Mouse (Mus musculus) cerebral cortex, adult 2 months (tissue): ENCODE results near the gene Adarb2.

Experiments
- WGBS: fragments of 180-500 bp; shearing (Covaris S2); methylation state at CpG from one replicate; pipeline ENCODE4 v1.1.7; 2018; 5-methylcytosine and 5-hydroxymethylcytosine counted together

Gene Adarb2

DNA sequence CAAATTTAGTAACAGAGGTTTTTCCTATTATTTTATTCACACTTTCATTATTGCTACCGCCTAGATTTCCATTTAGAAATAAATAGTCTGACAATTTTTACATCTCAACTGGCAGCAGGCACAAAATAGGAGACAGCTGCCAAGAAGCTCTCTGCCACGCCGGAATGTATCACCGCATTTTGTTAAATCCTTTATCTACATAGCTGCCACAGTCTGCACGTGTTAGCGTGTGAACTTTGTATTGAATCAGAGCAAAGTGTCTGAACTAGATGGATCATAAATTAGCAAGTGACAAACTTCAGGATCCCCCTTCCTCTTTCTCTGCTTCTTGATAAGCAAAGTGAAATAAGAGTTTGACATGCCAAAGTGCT, 395.0 kb downstream of the Adarb2 start:
- WGBS: 32% methylated on average over 6 of the region's 6 CpGs

DNA sequence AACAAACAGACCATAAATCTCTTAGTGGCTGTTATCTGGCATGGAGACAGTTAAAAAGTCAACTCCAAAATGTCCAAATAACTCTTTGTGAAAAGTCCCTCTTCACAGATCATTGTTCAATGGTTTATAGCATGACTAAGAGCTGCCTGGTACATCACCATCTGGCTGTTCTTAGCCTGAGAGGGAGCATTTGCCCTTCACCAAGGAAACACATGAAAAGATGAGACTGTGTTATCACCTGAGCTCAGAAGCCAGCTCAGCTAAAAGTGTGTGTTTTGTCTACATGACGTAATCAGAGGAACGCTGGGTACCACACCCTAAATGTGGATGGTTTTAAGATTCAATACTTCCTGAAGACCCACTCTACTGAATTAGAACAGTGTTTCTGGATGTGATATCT, 403.0 kb downstream of the Adarb2 start:
- 81% methylated on average over 2 of the region's 2 CpGs for WGBS

DNA sequence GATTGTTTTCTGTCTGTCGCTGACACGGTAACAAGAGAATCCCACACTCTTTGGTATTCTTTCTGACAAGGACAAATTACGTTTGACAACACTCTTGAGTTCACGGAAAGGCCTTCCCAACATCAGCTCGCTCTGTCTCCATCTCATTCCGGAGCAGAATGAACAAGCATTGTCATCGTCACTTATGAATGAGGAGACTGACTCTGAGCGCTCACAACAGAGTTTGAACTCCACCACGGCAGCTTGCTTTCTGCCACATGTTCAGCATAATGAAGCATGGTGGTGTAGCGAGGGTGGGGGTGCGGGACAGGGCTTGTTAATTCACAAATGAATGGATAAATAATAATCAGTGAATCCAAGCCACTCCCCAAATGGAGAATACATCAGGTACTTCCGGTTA, 405.4 kb downstream of the Adarb2 start:
- WGBS: 74% methylated on average over 12 of the region's 12 CpGs

DNA sequence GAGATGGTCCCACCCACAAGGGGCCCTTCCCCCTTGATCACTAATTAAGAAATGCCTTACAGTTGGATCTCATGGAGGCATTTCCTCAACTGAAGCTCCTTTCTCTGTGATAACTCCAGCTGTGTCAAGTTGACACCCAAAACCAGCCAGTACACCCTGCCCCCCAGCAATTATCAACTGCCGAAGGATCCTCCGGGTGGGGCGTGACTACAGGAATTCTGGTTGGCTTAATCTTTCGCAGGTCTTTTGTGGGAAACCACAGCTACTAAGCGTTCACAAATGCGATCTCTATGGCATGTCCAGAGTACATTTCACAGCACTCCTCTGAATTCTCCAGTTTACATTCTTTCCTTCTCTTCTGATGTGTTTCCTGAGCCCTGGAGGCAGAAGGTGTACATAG, 406.3 kb downstream of the Adarb2 start:
- WGBS: 89% methylated on average over 6 of the region's 6 CpGs

DNA sequence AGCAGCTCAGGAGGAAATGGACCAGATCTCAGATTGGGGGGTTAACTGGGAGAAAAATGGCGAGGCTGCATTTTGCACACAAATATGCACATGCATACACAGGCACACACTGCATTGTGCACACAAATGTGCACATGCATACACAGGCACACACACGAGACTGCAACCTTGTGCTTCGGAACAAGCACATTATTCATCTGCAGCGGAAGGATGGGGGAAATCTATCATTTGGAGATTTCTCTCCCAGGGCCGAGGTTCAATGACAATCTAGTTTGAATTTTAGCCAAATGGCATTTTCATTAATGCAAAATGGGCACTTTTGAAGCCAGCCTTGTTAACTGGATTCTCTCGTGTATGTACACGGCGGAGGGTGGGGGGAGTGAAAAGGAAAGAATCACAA, 408.3 kb downstream of the Adarb2 start:
- 68% methylated on average over 8 of the region's 8 CpGs for WGBS

DNA sequence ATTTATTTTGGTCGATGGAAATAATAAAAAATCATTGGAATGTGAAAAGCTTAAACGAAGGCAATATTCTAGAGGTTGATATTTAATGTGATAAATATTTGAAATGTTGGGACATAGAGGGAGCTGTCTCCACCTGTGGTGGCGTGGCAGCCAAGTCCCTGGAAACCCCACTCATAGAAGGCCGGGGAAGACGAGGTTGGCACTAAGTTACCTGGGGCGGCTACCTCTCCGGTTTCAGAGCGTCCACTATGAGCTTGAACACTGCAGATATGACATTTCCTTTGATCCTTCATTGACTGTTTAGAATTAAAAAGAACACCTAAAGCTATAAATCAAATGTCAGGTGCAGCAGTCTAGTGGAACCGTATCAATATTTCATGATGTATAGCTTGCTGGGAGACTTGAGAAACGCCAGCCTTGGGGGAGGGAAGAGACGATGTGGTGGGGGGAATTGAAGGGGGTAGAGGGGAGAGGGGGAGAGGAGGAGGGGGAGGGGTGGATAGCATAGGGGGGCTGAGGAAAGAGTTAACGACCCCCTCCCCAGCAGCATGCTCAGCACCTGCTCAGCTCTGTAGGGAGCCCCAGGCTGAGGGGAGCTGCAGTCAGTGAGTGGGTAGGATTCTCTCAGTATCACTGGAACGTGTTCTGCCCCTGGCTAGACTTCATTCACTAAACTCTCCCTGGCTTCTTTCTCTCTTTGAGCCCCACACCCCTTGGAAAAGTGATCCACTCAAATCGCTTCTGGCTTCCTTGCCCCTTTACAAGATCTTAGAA, 410.1 kb downstream of the Adarb2 start:
- WGBS: 70% methylated on average over 14 of the region's 14 CpGs

DNA sequence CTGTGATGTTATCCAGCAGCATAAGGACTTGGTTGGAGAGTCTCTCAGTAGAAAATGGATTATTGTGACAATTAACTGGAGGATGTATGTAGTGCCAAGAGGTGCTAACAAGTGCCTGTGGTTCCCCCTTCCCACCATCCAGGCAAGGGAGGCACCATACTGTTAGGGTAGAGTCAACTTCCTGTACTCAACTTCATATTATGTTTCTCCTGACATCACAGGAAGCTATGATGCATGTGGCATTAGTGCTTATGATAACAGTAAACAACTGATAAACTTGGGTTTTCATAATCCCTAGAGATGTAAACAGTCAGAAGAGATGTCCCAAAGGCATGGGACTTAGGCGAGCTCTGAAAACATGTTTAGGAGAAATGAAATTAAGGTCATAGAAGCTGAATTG, 414.0 kb downstream of the Adarb2 start:
- WGBS: 96% methylated on average over 1 of the region's 1 CpGs

DNA sequence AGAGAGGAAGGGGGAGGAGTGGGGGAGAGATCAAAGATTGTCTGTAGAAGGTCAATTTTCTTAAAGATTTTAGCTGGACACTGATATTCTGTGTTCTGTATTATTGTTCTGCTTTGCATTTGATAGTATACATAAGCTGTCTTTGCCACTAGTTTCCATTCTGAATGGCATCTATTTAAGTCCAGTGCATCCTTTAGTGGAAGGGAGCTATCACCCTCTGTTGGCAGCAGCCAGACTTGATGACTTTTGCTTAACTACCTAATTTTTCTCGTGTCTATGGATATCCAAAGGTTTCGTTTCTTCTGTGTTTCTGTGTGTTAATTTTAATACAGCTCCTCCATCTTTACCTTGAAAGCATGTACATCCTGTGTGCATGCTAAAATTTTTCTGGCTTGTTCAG, 419.6 kb downstream of the Adarb2 start:
- 75% methylated on average over 2 of the region's 2 CpGs for WGBS

DNA sequence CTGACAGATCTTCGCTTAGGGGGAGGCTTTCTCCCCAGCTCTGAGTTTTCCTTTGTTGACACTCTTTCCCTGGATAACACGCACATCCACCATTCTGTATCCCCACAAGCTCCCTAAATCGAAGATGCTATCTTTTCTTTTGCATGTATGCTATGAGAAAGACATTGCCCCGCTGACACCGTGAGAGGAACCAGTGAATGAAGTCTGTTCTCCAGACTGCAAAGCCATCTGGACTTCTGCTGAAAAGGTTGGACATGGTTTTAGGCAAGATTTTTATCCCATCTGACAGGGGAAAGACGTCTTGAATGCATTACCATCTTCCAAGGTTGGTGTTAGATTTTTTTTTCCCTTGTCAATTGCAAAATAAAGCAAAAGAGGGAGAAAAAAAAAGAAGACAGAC, 426.9 kb downstream of the Adarb2 start:
- 78% methylated on average over 6 of the region's 6 CpGs for WGBS

DNA sequence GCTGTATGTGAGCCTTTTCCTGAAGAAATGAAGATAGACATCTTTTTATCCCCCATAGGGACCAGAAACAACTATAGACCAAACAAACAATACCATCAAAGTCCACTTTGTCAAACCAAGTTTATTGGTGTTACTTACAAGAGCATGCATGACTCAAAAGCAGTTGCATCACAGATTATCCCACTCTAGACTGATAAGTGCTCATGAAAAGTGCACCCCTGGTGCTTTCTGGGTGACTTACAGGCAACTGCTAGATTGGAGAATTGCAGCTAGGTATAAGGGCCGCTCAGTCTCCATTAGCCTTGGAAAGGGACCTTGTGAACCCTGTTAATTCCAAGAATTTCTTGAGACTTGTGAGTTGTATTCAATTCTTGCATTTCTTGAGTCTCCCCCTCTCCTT, 429.0 kb downstream of the Adarb2 start:
- 93% methylated on average over 1 of the region's 1 CpGs for WGBS

DNA sequence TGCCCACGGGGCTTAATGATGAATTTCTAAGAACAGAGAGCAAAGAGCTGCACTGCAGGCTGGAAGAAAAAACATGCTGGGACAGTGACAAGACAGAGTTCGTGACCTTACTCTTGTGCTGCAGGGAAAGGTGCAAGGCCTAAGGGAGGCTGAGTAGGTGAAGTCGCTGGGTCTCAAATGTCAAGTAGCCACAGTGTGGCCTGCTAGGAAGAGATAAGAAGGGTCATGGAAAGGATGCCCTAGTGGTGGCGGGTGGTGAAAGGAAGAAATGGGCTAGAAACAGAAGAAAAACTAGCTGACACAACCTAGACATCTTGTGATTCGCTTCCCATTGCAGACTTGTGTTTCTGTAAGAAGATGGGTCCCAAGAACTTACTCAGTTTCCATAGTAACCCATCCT, 429.4 kb downstream of the Adarb2 start:
- 88% methylated on average over 5 of the region's 5 CpGs for WGBS

DNA sequence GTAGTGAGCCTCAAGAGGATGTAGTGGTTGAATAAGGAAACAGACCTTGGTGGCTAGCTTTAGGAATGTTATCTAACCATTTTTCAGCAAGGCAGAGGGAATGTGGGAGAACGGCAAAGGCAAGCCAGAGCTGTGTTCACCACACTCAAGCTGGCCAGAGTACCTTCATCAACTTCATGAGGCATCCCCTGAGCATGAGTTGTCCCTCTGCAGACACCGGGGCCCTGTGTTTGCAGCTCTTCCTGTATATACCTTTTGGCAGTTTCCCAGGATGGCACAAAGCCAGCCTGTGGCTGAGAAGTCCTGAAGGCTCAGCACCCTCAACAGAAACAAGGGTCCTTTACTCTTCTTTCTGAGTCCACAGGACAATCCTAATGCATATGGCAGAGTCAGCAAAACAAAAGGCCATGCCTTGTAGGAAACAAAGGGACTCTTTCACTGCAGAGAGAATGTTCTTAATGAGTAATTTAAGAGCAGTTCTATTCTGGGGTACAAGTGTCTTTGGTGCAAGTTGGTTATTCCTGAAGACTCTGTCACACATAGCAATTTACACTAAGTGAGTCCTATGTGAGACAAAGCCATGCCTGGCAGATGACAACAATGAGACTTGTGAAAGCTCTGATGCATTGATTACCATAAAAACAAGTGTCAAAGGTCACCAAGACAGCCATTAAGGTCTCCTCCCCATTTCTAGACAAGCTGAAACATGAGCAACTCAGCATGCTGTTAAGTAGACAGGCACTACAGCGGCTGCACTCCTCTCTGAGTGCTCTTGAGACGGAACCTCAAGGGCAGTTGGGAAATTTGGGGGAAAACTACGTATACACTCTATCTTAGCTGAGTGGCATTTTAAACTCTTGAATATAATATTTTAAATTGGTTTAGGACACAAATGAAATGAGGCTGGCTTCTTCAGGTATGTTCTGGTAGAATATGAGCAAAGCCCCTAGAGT, 431.0 kb downstream of the Adarb2 start:
- WGBS: 72% methylated on average over 5 of the region's 5 CpGs

DNA sequence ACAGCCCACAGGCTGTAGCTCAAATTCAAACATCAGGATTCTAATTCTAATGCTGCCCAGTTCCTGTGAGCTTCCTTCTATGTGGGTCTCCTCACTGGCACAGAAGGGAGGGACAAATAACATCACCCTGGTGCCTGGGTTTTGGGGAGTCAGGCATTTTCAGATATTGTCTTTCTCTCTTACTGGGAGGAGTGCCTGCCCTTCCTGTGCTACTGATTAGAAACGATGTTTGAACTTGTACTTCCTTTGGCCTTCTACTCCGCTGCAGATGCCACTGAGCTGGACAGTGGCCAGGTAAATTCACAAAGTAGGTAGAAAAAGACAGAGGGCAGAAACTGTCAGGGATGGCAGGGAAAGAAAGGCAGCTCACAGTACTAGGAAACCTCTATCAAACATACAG, 439.4 kb downstream of the Adarb2 start:
- WGBS: 61% methylated on average over 2 of the region's 2 CpGs

DNA sequence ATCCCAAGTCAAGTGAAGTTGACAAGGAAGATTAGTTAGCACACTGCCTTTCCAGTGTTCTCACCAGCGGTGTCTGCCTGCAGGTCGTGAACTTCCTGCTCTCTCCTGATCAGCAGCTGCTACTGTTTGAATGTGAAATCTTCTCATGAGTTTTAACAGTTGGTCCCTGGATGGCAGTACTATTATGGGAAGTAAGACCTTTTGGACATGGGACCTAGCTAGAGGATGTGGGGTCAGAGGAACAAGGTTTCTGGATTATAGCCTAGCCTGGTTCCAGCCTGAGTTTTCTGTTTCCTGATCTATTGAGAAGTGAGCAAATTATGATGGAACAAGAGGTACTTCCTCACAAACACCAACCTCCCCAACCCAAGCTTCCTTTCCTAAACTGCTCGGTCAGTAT, 441.3 kb downstream of the Adarb2 start:
- 86% methylated on average over 3 of the region's 3 CpGs for WGBS

DNA sequence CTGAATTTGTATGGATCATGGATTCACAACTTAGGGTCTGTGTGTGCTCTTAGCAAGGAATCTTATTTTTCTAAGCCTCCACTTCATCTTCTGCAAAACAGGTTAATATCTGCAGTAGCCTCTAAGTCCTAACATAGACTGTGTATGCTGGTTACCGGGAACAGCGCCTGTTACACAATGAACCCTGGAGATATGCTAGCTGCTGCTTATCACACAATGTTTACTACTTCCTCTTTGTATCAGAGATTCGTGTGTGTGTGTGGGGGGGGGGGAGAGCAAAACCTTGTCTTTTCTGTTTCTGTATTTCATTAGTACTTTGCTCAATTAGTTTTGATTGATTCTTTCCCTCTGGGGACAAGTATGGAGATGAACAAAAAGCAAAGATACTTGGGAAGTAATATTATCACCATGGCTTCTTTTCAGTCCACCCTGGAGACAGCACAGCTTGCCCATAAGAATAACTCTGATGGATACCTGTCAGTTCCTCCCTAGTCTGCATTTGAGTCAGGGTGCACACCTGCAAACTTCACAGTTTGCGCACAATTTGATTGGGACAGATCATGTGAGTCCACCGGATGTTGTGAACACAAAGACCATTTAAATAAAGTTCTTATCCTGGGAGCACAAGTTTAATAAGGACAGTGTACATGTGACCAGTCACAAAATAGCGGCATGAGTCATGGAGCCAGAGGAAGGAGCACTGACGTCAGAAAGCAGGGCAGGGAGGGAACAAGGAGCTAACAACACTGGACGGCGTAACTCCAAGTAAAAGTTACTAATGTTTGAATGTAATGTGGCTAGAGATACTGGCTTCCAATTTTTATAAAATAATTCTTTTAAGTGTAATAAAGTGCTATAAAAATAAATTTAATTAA, 442.4 kb downstream of the Adarb2 start:
- WGBS: 72% methylated on average over 9 of the region's 9 CpGs

DNA sequence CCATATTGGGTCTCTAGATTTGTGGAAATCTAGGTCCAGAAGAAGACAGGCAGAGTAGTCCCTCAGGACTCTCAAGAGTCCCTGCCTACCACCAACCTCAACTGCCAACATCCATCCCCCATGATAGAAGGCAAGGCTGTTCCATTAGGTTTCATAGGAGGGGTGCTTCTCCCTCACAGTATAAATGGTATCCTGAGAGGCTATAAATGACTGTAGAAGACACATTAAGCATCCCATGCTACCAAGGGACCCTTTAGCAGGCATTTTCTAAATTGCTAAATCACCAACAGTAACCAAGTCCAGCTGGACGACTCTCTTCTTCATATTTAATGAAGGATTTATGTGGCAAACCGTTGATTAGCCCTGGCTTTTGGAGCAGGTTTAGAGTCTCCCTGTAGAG, 446.6 kb downstream of the Adarb2 start:
- WGBS: 72% methylated on average over 2 of the region's 2 CpGs

DNA sequence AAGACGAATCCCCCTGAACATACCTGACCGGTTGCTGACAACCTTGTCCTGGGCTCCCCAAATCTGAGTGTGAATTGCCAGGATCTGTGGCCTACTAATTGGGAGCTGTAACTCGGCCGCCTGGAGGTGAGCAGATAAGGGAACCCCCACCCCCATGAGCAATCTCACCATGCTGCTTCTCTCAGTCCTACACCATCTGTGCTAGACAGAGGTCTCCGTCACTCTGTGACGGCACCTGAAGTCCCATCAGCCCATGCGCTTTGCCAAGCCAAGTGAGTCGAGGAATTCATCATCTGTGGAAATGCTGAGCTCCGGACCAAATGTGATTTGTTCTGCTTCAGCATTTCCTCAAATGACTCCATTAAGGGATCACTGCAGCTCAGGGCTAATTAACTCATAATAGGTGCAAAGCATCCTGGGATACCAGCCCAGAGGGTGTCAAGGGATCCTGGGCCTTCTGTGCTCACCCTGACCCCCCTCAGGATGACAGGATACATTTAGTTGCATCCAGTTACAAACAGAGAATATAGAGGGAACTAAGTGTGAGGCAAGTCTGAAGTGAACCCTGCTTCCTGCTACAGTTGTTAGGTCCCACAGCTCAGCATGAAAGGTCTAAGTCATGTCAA, 462.1 kb downstream of the Adarb2 start:
- whole genome bisulfite sequencing: 90% methylated on average over 9 of the region's 9 CpGs

DNA sequence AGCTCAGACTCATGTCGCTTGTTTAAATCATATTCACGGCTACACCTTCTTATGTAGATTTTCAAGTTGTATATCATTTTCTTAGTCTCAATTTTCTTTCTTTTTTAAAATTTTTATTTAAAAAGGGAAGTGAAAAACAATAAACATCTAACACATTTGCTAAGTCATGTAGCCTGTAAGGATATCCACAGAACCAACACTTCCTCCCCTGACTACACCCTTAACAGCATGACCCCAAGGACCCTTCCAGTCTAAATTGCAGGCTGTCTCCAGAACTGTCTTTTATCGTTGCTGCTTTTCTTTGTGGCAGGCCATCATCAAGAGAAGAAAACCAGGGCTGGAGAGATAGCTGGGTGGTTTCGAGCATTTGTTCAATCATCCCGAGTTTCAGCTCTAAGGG, 474.5 kb downstream of the Adarb2 start:
- 86% methylated on average over 5 of the region's 5 CpGs for WGBS

DNA sequence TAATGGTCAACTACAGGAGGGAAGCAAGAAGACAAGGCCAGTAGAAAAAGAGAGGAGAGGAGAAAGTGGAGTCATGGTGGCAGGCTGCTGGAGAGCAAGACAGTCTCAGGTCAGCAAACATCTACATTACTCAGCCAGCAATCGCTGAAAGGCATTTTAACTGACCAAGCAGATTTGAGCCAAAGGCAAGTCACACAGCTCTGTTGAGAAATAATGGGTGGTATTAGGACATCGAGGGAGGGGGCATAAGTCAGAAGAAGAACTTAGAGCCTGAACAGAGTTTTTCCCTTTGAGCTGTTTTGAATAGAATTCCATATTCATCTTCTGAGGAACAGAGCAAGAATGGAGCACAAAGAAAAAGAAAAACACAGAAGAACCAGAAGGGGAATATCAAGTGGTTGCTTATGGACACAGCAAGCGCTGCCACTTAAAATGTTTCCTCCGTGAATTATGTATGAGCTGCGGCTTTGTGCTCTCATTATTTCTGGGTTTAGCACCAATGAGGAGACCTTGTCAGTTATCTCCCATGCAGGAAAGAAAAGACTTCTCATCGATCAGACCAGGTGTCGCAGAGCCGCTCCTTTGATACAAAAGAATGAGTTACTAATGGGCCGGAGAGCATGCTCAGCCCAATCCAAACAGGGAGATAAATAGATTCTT, 477.9 kb downstream of the Adarb2 start:
- 60% methylated on average over 9 of the region's 9 CpGs for WGBS

DNA sequence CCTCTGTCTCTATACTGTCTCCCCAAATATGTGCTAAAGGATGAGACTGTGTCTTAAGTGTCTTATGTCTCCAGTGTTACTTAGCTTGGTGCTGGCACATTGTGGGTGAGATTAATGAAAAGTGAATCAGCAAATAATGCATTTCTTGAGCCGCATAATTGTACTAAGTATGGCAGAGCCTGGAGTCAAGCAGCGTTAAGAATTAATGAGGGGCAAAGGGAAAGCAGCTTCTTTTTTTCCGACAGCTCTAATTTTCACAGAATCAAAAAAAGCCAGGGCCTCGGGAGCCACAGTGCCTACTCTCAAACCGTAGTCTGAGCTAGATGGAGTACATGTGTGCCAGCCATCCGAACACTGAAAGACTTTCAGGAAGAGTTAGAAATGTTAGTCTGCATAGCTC, 488.8 kb downstream of the Adarb2 start:
- WGBS: 54% methylated on average over 6 of the region's 6 CpGs

DNA sequence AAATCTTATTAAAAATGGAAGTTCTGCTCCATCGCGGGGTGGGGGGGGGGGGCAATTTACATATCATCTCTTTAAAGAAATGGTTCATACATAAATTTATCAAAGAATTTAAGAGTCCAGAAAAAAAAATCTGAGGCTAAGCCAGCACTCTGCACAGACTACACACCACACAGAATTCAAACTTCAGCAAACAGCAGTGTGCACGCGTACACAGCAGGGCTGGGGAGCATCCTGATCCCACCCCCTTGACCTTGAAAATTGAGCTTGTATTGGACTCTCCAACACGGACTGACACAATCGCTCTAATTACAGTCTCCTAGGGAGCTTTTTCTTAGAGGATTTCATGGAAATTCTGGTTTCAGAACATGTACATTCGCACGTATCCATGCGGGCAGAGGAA, 490.1 kb downstream of the Adarb2 start:
- 53% methylated on average over 9 of the region's 9 CpGs for WGBS
